Mouse (Mus musculus) small intestine, adult 2 months (tissue): ENCODE measurements around the gene Kmt5c. TPM values are rescaled to one million over a fixed set of nuclear protein-coding genes. Genes with fewer than 3 reads are reported as not detected.
A peak's percentile ranks its signal among the peaks of the same experiment; 100 is the strongest.

Experiments used
- H3K27ac ChIP-seq: fragments of 200-500 bp; 2 replicates; pipeline ENCODE4 v1.5.1; 2012; ENCODE audit warnings: low read depth, low read length, control low read depth, inconsistent platforms; ENCODE audit not compliant: insufficient read depth
- H3K27me3 ChIP-seq: fragments of 200-500 bp; 2 replicates; pipeline ENCODE4 v1.6.1; 2012; ENCODE audit warnings: mild to moderate bottlenecking, moderate library complexity, low read length, inconsistent platforms; ENCODE audit not compliant: control insufficient read depth, insufficient read depth
- H3K36me3 ChIP-seq: fragments of 200-500 bp; 2 replicates; pipeline ENCODE4 v1.6.1; 2012; ENCODE audit warnings: mild to moderate bottlenecking, low read length, control low read depth, inconsistent platforms; ENCODE audit not compliant: control insufficient read depth, insufficient read depth
- H3K4me1 ChIP-seq: fragments of 200-500 bp; 2 replicates; pipeline ENCODE4 v1.6.1; 2012; ENCODE audit warnings: low read length, inconsistent platforms, mixed read lengths; ENCODE audit not compliant: control insufficient read depth, insufficient read depth, insufficient read length
- H3K4me3 ChIP-seq: fragments of 200-500 bp; 2 replicates; pipeline ENCODE4 v1.5.1; 2012; ENCODE audit warnings: low read depth, mild to moderate bottlenecking, control low read depth, inconsistent platforms, low read length, moderate library complexity
- CTCF ChIP-seq: fragments of 200-500 bp; IDR thresholded peaks from 2 replicates; pipeline ENCODE4 v1.5.1; 2012; ENCODE audit warnings: low read depth, mild to moderate bottlenecking, control low read depth, inconsistent platforms, low read length, moderate library complexity, mixed read lengths; ENCODE audit not compliant: insufficient replicate concordance, insufficient read length; ENCODE audit errors: extremely low read depth
- POLR2A ChIP-seq: fragments of 200-500 bp; IDR thresholded peaks from 2 replicates; pipeline ENCODE4 v1.6.1; 2012; ENCODE audit warnings: low read depth, mild to moderate bottlenecking, control low read depth, inconsistent platforms, low read length, moderate library complexity
- WGBS: fragments of 180-500 bp; shearing (Covaris S2); methylation state at CpG from one replicate; pipeline ENCODE4 v1.1.7; 2018; 5-methylcytosine and 5-hydroxymethylcytosine counted together
- polyA plus RNA-seq: library from polyadenylated mRNA; depleted of rRNA; stranded (reverse); fragments of >200 nt; gene quantifications from 2 replicates; pipeline ENCODE4 v1.2.3, GENCODE M21; 2012

Gene Kmt5c
- polyA plus RNA-seq, 1 experiment = 254 TPM

DNA sequence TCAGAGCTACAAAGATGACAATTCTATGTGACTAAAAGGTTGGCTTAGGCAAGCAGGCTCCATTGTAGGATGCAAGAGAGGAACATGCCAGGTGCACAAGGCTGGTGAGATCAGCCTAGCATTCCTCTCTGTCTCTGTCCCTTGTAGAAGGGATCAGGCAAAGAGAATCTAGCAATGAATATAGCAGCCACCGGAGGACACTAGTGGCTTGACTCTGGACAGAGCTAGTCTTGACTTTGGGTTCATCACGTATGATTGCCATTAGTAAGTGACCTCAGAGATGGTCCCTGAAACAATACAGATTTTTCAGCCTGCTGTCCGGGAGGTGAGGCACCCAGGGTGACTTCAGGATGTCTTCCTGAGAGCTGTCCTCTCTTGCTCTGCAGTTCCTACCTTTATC is 27.3 kb upstream of the Kmt5c start:
- no peaks in the 10 kb centered on the region; the same call in 1 of the 2 replicates for H3K4me1 ChIP-seq
- H3K27ac ChIP-seq = no peak overlapping the region
- WGBS = 84% methylated on average over 3 of the region's 3 CpGs
- no peak for TF ChIP-seq CTCF
- no peak for TF ChIP-seq POLR2A
- H3K27me3 ChIP-seq = no peaks in the 10 kb centered on the region; the same call in 1 of the 2 replicates
- no peak overlapping the region for H3K4me3 ChIP-seq
- H3K36me3 ChIP-seq = peaks cover 24% of the 10 kb centered on the region

DNA sequence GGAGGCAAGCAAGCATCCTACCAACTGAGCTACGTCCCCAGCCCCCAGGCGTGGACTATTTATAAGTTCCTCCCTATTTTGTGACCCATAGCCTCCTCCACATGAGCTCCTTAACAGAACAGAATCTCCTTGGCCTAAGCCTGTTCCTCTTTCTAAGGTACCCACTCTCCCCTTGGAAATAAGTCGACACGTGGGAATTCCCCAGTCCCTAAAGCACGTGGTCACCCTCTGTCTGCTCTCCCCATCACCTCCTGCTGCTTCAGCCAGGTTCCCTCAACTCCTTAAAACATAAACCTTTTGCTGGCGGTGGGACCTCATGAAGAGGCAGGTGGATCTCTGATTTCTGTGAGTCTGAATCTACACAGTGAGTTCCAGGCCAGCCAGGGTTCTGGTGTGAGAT is 23.0 kb upstream of the Kmt5c start:
- peaks cover 23% of the 10 kb centered on the region for H3K36me3 ChIP-seq
- TF ChIP-seq CTCF (no peak), POLR2A (no peak)
- H3K27me3 ChIP-seq = no peaks in the 10 kb centered on the region
- H3K4me3 ChIP-seq = no peak overlapping the region
- H3K4me1 ChIP-seq = peaks cover 13% of the 10 kb centered on the region
- H3K27ac ChIP-seq = no peak overlapping the region
- 79% methylated on average over 6 of the region's 6 CpGs for WGBS

DNA sequence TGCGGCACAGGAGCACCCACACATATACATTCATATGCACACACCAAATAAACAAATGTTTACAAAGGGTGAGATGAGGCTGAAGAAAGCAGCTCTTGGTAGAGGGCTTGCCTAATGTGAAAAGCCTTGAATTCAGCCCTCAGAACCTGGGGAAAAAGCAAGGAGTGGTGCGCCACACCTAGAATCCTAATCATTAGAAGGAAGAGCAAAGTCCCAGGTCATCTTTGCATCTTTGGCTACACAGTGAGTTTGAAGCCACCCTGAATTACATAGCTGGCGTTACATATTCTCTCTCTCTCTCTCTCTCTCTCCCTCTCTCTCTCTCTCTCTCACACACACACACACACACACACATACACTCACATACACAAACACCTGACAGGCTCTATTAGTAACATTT is 20.6 kb upstream of the Kmt5c start:
- no peak overlapping the region for H3K4me3 ChIP-seq
- WGBS = 45% methylated on average over 3 of the region's 3 CpGs
- H3K4me1 ChIP-seq = peaks cover 13% of the 10 kb centered on the region
- H3K27ac ChIP-seq = peak overlapping the region; percentile 87
- no peak for TF ChIP-seq CTCF
- peaks cover 22% of the 10 kb centered on the region for H3K36me3 ChIP-seq
- H3K27me3 ChIP-seq = no peaks in the 10 kb centered on the region

DNA sequence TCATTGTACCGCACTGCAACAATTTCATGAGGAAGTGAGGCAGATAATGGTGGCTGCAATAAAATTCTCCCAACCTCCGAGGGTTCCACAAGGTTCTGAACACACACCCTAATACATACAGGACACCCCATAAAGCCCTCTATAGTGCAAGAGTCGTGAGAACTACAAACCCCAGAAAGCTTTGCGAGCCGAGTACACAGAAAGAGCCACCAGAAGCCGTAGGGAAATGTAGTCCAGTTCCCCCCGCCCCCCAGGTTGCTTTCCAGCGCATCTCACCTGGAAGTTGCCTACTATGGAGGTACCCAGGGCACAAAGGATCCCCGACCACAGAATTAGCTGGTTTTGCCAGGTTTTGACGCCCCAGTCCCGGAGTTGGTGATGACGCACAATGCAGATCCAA is 16.4 kb upstream of the Kmt5c start:
- Histone ChIP-seq H3K27me3 (no peaks in the 10 kb centered on the region), H3K4me1 (peaks cover 17% of the 10 kb centered on the region), H3K27ac (peak overlapping the region; percentile 94), H3K36me3 (peaks cover 12% of the 10 kb centered on the region), H3K4me3 (peak overlapping the region; percentile 66)
- no peak for TF ChIP-seq POLR2A
- no peak for TF ChIP-seq CTCF
- WGBS = 16% methylated on average over 12 of the region's 12 CpGs

DNA sequence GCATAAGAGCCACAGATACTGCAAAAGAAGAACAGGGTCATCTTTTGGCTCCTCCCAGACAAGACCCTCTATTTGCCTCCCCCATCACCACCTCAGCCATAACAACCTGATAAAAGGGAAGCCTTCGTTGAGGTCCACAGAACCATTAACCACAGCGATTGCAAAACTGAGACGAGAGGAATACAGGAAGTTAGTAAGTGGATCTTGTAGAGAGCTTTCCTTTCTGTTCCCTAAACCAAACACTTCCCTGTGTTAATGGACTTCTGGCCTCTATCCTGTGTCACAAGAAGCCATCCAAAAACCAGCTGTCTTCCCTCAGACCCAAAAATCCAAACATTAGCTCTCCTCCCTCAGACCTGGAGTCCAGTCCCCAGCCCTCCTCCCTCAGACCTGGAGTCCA is 15.6 kb upstream of the Kmt5c start:
- WGBS = 3% methylated on average over 3 of the region's 3 CpGs
- TF ChIP-seq POLR2A (no peak), CTCF (no peak)
- Histone ChIP-seq H3K36me3 (peaks cover 11% of the 10 kb centered on the region), H3K4me1 (peaks cover 17% of the 10 kb centered on the region; the same call in 1 of the 2 replicates), H3K27ac (peak overlapping the region; percentile 94), H3K4me3 (peak overlapping the region; percentile 66), H3K27me3 (no peaks in the 10 kb centered on the region)

DNA sequence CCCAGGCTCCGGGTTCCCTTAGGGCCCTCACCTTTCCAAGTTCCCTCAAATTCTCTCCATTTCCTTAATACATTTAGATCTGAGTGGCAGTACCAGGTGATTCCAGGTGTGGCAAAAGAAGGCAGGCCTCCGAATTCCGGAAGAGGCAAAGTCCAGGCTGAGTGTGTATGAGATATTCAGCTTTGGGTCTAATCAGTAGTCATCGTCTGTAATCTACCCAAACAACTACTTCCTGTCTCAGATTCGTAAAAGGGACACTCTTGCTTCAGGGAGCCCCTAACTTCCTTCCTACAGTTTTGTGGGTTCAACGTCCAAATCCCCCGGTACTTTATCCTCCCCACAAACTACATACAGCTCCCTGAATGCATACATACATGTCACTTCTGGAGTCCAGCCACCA is 14.7 kb upstream of the Kmt5c start, which contains the start of gene Tmem150b:
TSS of gene Tmem150b (minus strand) at position 81 of the 400 bp plus-strand sequence.
- H3K27ac ChIP-seq = peak within 1 kb of the TSS; percentile 94
- no peaks in the 10 kb centered on the region for H3K27me3 ChIP-seq
- WGBS = 18% methylated on average over 7 of the region's 7 CpGs
- TF ChIP-seq CTCF = no peak
- H3K4me1 ChIP-seq = peaks cover 9% of the 10 kb centered on the region; the same call in 1 of the 2 replicates
- H3K36me3 ChIP-seq = peaks cover 6% of the 10 kb centered on the region
- peak within 1 kb of the TSS; percentile 66 for H3K4me3 ChIP-seq

DNA sequence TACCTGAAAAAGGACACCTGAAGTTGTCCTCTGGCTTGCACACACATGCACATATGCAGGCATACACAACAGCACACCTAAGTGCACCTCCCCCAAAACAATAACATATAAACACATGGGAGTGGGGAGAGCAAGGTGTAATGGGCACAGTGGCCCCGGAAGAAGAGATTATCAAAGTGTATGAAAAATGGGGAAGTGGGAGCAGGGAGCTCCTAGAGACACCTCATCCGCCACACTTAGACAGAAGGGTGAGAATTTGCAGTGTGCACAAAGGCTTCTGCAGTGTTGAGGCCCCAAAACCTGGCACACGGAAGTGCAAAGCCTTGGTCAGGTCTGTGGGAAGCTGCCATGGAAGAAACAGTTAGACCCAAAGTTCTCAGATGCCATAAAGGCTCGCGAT is 8.8 kb upstream of the Kmt5c start:
- no peaks in the 10 kb centered on the region for H3K36me3 ChIP-seq
- no peak overlapping the region for H3K4me3 ChIP-seq
- TF ChIP-seq POLR2A (no peak), CTCF (no peak)
- WGBS = 80% methylated on average over 5 of the region's 5 CpGs
- peaks cover 10% of the 10 kb centered on the region; the same call in 1 of the 2 replicates for H3K4me1 ChIP-seq
- no peaks in the 10 kb centered on the region for H3K27me3 ChIP-seq
- H3K27ac ChIP-seq = no peak overlapping the region

DNA sequence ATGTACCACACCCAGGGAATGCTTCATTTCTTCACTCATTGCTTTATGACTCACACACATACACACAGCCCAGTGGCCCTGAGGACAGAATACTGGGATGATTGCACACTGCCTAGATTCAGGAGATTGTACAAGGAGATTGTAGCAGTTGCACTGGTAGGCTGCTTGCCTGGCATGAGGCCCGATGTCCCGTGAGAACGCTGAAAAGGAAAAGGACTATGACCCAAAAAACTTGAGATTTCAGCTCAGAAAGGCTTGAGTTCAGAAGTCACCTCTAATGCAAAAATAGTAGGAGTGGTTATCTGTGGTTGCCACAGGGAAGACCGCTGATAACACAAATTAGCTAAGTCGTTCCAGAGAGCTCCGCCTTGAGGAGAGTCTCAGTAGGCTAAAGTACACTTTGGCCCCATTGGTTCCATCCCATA is 6.9 kb upstream of the Kmt5c start:
- Histone ChIP-seq H3K4me3 (no peak overlapping the region), H3K27ac (peak overlapping the region; percentile 83), H3K27me3 (no peaks in the 10 kb centered on the region), H3K36me3 (no peaks in the 10 kb centered on the region), H3K4me1 (peaks cover 10% of the 10 kb centered on the region; the same call in 1 of the 2 replicates)
- 24% methylated on average over 6 of the region's 6 CpGs for WGBS
- TF ChIP-seq POLR2A (no peak), CTCF (no peak)
